Mouse (Mus musculus) Patski (cell line): Measurements from ENCODE around the gene Zfr2. TPM values are rescaled to one million over a fixed set of nuclear protein-coding genes. Genes with fewer than 3 reads are reported as not detected.

Source experiments
- ATAC-seq: fragments of 100-300 bp; one replicate; pipeline ENCODE4 v1.8.0; 2021
- CTCF ChIA-PET: fragments of 350-600 bp; sonication (Branson Sonifier 250); formaldehyde crosslinking; loops from one replicate; lab custom pipeline; 2022; ENCODE audit warnings: inconsistent platforms; lab: Charles Lee
- POLR2A ChIA-PET: fragments of 350-600 bp; sonication (Branson Sonifier 250); formaldehyde crosslinking; loops from one replicate; lab custom pipeline; 2022; ENCODE audit warnings: antibody characterized with exemption, inconsistent platforms; lab: Charles Lee
- DNase-seq: peaks from one replicate; pipeline ENCODE4 v3.0.0-alpha.2; 2011; ENCODE audit warnings: low read depth, low spot score
- H3K27me3 ChIP-seq: fragments of 371-371 bp; one replicate; pipeline ENCODE4 v1.5.1; 2021
- CTCF ChIP-seq: fragments of 100-300 bp; IDR thresholded peaks from one replicate; pipeline ENCODE4 v1.5.1; 2021
- in situ Hi-C: fragments of 300-500 bp; cut with MboI; formaldehyde crosslinking; loops from 3 replicates; pipeline ENCODE4 v1.11.1; 2018; ENCODE audit warnings: low pct_unique_long_range_greater_than_20kb, mixed read lengths
- polyA plus RNA-seq: library from polyadenylated mRNA; unstranded; gene quantifications from one replicate; pipeline ENCODE4 v1.2.3, GENCODE M21; 2021

The Zfr2 gene
- polyA plus RNA-seq, 1 experiment from 2014 or later: 11.7 TPM

DNA sequence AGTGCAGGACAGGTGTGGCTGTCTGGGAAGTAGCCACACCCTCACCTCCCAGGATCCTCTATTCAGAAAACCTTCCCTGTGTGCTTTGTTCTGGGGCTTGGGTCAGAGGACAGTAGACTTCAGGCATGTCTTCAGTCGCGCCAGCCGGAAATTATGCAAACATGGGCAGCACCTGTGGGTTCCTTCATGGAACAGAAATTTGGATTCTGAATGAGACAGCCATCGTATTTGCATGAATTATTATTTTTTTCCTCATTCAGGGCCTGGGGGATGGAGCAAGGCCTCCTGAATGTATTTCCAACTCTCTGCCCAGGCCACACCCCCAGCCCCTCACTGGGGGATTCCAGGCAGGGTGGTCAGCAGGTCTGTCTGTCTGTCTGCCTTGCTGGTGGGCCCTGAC lies 28.1 kb downstream of the Zfr2 start:
- H3K27me3 ChIP-seq: peaks cover 29% of the 10 kb centered on the region
- ChIA-PET POLR2A (no interaction called here), CTCF (no interaction called here)
- no peak for DNase-seq
- TF ChIP-seq CTCF: no peak
- in situ Hi-C loops: no loop called here
- ATAC-seq: no peak

DNA sequence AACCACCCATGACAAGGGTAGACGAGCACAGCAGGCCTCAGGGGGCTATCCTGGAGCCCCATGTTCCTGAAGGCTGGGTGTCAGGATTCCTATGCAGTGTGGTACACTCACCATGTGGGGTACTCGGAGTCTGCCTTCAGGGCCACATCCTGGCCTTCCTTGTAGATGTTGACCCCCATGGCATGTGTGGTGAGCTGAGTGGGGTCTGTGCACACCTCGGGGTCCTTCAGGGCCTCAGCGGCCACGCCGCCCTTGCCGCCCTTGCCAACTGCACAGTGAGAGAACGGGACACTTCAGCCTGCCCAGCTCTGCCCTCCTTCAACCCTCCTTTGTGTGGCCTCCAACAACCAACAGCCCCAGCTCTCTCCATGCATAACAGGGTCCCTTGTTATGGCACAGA lies 32.6 kb downstream of the Zfr2 start:
- no peaks in the 10 kb centered on the region for H3K27me3 ChIP-seq
- ATAC-seq (no peak), DNase-seq (no peak)
- in situ Hi-C loops: no loop called here
- TF ChIP-seq CTCF: no peak
- ChIA-PET CTCF (interaction anchor here (0.7 to 1.4 kb wide), 3 partner anchors 12 to 25 kb away, joined by 3 to 6 read pairs (median 4); no protein-coding TSS in a partner anchor), POLR2A (interaction anchor here (1.0 kb wide), 1 partner anchor 24 kb away, joined by 3 read pairs; no protein-coding TSS in a partner anchor)

DNA sequence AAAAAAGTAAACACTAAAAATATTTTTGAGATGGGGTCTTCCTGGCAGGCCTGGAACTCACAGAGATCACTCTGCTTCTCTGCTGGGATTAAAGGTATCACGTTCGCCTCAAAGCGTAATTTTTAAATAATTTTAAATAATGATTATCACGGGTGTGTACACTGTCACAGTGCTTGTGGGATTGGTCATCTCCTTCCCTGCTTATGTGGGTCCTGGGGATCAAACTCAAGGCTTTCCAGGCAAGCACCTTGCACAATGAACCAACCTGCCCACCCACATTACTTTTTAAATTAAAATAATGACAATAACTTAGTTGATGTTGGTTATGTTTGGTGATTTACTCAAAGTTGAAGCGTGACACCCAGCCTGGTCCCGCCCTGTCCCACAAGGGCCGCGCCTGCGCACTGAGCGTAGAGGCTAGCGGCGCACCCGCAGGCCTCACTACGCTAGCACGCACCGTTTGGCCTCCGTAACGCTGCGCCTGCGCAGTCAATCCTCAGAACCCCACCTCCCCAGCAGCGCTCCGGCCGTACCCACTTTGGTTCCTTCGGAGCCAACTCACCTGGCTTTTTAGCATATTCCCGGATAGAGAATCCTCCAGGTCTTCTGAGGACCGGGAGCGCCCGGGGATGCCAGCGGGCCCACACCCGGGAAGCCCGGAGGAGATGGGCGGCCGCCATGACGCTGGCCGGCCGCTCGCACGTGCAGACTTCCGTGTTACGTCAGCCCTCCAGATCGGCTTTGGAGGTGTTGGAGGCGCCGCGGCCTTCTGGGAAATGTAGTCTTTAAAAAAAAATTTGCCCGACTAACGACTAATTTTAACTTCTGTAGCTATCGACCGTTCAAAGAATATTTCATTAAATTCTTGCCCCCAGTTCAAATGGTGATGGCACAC lies 33.5 kb downstream of the Zfr2 start, which contains the start of the genes Mrpl54 and Apba3:
Gene Mrpl54, minus strand, starts transcription at position 724 of the 895 bp plus-strand sequence.
Gene Apba3, plus strand, starts transcription at position 750 of the 895 bp plus-strand sequence.
- no peak for TF ChIP-seq CTCF
- ChIA-PET CTCF (interaction anchor here (0.7 to 1.4 kb wide), 5 partner anchors 12 to 26 kb away, joined by 3 to 6 read pairs (median 3); no protein-coding TSS in a partner anchor), POLR2A (interaction anchor here (0.6 kb wide), 1 partner anchor 1190 kb away, joined by 5 read pairs; no protein-coding TSS in a partner anchor)
- ATAC-seq (peak; percentile 63), DNase-seq (peak; percentile 66)
- no peaks in the 10 kb centered on the region for H3K27me3 ChIP-seq
- in situ Hi-C loops: no loop called here

DNA sequence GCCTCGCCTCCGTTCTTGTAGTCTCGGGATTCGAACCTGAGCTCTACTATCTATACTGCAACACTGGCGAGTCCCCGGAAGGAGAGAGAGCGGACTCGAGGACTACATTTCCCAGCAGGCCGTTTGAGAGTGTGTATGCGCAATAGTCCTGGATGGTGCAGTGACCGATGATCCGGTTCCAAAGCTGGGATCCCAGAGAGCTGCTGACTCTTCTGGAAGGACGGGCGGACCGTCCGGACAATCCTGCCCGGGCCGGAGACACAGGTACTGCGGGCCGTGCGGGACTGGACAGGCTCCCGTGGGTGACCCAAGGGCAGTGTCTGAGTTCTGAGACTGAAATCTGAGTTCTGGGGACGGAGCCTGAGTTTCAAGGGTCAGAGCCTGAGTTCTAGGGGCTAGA lies 35.1 kb downstream of the Zfr2 start:
- DNase-seq: peak; percentile 66
- no peak for ATAC-seq
- ChIA-PET POLR2A (interaction anchor here (2.0 kb wide), 1 partner anchor 17 kb away, joined by 8 read pairs; no protein-coding TSS in a partner anchor), CTCF (interaction anchor here (2.1 kb wide), 1 partner anchor 21 kb away, joined by 6 read pairs; no protein-coding TSS in a partner anchor)
- in situ Hi-C loops: no loop called here
- TF ChIP-seq CTCF: no peak
- no peaks in the 10 kb centered on the region for H3K27me3 ChIP-seq

DNA sequence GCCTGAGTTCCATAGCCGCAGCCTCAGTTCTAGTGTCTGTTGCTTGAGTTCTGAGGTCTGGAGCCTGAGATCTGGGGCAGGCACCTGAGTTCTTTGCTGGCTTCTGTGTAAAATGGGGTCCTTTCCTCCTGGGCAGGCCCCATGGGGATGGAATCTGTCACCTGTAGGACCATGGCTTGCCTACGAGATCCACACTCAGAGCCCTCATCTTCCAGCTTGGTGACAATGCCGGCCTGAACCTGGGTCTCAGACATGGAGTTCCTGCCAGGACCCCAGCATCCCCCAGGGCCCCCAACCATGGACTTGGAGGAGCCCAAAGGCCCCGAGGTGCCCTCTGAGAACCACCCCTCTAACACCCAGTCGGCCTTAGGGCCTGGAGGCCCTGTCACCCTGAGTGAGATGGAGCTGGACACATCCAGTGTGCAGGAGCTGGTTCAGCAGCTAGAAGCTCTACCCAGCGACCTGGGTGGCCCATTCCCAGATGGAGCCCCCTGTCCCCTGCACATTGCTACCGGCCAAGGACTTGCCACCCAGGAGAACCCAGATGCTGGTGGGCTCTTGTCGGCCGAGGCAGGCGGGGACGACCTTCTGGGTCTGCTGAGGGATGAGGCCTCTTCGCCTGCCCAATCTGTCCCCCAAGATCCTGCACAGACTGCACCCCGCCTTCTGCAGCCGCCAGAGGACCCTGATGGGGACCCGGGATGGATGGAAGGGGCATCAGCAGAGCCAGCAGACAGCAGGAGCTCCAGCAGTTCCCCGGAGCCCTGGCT lies 35.9 kb downstream of the Zfr2 start:
- in situ Hi-C loops: no loop called here
- DNase-seq: no peak
- no peak for ATAC-seq
- H3K27me3 ChIP-seq: no peaks in the 10 kb centered on the region
- TF ChIP-seq CTCF: no peak
- ChIA-PET CTCF (interaction anchor here (1.3 to 2.1 kb wide), 2 partner anchors 20 to 24 kb away, joined by 5 to 6 read pairs; partner anchors contain the start of gene Pip5k1c), POLR2A (interaction anchor here (2.0 kb wide), 1 partner anchor 16 kb away, joined by 8 read pairs; no protein-coding TSS in a partner anchor)

DNA sequence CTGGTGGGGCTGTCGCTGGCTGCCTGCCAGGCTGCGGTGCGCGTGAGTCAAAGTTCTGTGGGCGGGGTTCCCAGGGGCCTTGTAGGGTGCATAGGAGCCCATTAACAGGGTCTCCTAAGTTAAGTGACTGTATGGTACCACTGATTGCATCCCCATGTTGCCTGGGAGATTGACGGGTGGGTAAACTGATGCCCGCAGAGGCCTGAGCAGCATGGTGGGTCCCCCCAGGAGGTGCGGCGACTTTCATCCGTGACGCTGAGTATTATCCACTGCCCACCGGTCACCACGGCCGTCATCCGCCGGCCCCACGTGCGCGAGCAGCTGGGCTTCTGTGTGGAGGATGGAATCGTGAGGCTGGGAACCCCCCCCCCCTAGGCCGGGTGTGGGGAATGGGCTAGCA lies 39.4 kb downstream of the Zfr2 start:
- ATAC-seq: no peak
- H3K27me3 ChIP-seq: no peaks in the 10 kb centered on the region
- no peak for DNase-seq
- ChIA-PET CTCF (no interaction called here), POLR2A (no interaction called here)
- no peak for TF ChIP-seq CTCF
- in situ Hi-C loops: no loop called here

DNA sequence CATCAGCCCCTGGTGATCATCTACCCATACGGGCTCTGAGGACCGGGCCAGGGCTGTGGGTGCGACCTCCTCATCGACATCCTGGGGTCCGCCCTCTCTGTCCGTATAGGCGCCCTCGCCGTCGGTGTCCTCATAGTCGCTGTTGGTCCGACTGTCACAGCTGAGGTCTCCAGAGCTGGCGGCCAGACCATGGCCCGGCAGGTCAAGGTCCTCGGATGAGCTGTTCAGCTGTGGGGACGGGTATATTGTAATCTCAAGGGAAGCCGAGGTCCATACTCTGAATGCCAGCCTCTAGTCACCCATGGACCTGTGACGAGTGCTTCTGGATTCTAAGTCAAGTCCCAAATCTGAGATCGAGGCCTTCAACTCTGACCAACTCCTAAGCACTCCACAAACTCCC lies 40.9 kb downstream of the Zfr2 start:
- no peak for ATAC-seq
- ChIA-PET CTCF (interaction anchor here (1.4 kb wide), 1 partner anchor 19 kb away, joined by 4 read pairs; the partner anchor contains the start of gene Pip5k1c), POLR2A (no interaction called here)
- in situ Hi-C loops: no loop called here
- TF ChIP-seq CTCF: no peak
- no peaks in the 10 kb centered on the region for H3K27me3 ChIP-seq
- no peak for DNase-seq

DNA sequence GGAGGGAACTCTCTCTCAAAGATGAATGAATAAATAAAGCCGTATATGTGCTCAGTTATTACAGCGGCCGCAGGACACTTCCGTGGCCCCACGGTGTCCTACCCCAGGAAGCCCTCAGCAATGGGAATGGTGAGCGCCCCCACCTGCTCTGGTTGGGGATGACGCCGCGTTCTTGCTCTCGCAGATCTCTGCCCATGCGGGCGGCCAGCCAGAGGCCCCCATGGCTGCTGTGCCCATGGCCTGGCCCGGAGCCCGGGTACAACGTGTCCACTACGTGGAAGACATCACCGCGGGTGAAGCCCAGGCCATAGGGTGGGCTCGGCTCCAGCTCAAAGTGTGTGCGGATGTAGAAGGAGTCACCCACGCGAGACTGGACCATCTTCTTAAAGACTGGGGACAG lies 44.7 kb downstream of the Zfr2 start:
- no peaks in the 10 kb centered on the region for H3K27me3 ChIP-seq
- CTCF ChIA-PET: interaction anchor here (0.7 to 1.7 kb wide), 3 partner anchors 10 to 12 kb away, joined by 3 to 5 read pairs (median 3); partner anchors contain the start of gene Apba3
- TF ChIP-seq CTCF: no peak
- no peak for ATAC-seq
- no peak for DNase-seq
- in situ Hi-C loops: no loop called here
- POLR2A ChIA-PET: no interaction called here

DNA sequence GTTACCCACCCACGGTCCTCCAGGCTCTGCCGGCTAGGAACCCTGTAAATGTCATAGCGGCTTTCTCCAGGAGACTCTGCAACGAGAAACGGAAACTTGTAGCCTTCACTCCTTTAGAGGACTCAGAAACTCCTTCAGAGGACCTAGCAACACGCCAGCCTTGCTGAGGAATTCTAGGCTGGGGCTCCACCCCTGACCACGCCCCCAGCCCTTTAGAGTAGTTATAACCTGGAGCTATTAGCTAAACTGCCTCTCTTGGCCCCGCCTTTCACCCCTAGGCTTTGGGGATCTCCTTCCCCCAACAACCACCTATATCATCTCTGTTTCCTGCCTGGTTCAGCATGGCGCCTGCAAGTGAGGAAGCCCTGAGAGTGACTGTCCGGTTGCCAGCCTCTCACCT lies 46.5 kb downstream of the Zfr2 start:
- POLR2A ChIA-PET: no interaction called here
- no peak for ATAC-seq
- no peaks in the 10 kb centered on the region for H3K27me3 ChIP-seq
- no peak for TF ChIP-seq CTCF
- CTCF ChIA-PET: interaction anchor here (1.2 kb wide), 1 partner anchor 26 kb away, joined by 3 read pairs; no protein-coding TSS in a partner anchor
- DNase-seq: no peak
- in situ Hi-C loops: no loop called here

DNA sequence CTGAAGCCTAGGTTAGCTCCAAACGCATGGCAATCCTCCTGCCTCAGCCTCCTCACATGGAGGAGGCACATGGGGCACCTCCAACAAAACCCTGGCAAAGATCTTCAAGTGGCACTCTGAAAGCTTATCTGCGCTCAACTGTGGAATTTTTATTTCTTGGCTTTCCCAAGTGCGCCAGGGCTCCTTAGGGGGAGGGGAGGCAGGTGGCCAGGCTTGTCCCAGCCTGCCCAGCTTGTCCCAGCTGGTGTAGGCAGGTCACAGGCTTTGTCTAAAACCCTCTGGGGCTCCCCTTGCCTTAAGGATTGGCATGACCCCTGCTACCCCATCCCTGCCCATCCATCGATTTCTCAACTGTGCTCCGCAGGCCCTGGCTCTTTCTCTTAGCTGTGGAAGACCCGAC lies 51.2 kb downstream of the Zfr2 start:
- in situ Hi-C loops: no loop called here
- DNase-seq (no peak), ATAC-seq (no peak)
- TF ChIP-seq CTCF: no peak
- no peaks in the 10 kb centered on the region for H3K27me3 ChIP-seq
- ChIA-PET CTCF (interaction anchor here (1.2 to 2.0 kb wide), 2 partner anchors 9 kb away, joined by 3 to 5 read pairs; partner anchors contain the start of gene Pip5k1c), POLR2A (interaction anchor here (2.5 kb wide), 1 partner anchor 16 kb away, joined by 8 read pairs; no protein-coding TSS in a partner anchor)
